Mouse (Mus musculus): Measurements from ENCODE around the gene Cwf19l1. TPM values are rescaled to one million over a fixed set of nuclear protein-coding genes. Genes with fewer than 3 reads are reported as not detected.

Gene Cwf19l1
- polyA plus RNA-seq, 1 experiment from 2014 or later, result 38.4 TPM

DNA sequence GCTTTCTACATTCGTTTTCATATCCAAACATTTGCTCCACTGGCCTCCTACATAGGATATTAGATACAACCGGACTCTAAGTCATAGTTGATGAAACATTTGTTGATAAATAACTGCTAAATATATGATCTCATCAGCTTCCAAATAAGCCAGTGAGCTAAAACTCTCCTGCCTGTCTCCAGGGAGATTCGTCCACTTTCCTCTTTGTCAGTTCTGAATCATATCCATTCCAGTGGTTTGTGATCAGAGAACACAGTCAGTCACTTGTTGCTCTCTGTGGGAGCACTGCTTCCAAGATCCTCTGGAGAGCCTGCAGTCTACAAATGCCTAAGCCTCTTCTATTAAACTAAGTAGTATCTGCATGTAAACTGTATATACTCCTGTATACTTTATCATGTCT is 75.5 kb downstream of the Cwf19l1 start:
- 88% methylated on average over 3 of the region's 3 CpGs for WGBS
- peaks cover 64% of the 10 kb centered on the region for H3K36me3 ChIP-seq (ENCODE audit: control insufficient read depth, insufficient read depth, low read length)
- ATAC-seq (ENCODE audit: low FRiP score, low TSS enrichment), result no peak

More for the DNA sequence above, 75.5 kb downstream of the Cwf19l1 start:
- Histone ChIP-seq H3K9me3 (ENCODE audit: control insufficient read depth, low read length) (no peaks in the 10 kb centered on the region), H3K27ac (replicated peaks; ENCODE audit: low read depth, low read length) (no peak overlapping the region), H3K4me2 (ENCODE audit: low read length) (no peak overlapping the region), H3K9ac (replicated peaks; ENCODE audit: low read length) (no peak overlapping the region), H3K27me3 (ENCODE audit: control insufficient read depth, insufficient read depth, low read length) (no peaks in the 10 kb centered on the region), H3K4me3 (replicated peaks; ENCODE audit: low read depth, low read length) (no peak overlapping the region), H3K4me1 (ENCODE audit: control insufficient read depth, insufficient read depth, low read length) (no peaks in the 10 kb centered on the region)
- no peak for DNase-seq

Other genes starting within 250 kb of the Cwf19l1 start
- 7.2 and 8.6 TPM in 2 replicates for gene Dnmbp, start 195.7 kb downstream of the Cwf19l1 start, polyA plus RNA-seq (2014; fragmentation: Nextera tagmentation; extraction: Ambion mirVana)
- gene Cpn1, start 149.3 kb downstream of the Cwf19l1 start, polyA plus RNA-seq (2014; fragmentation: Nextera tagmentation; extraction: Ambion mirVana), result 0.12 and 0.19 TPM in 2 replicates
- gene Cyp2c23, start 106.7 kb downstream of the Cwf19l1 start, polyA plus RNA-seq (2014; fragmentation: Nextera tagmentation; extraction: Ambion mirVana), result not detected in 2 replicates
- 15.1 and 16.3 TPM in 2 replicates for gene Erlin1, start 66.1 kb downstream of the Cwf19l1 start, polyA plus RNA-seq (2014; fragmentation: Nextera tagmentation; extraction: Ambion mirVana)
- 59.2 and 60.1 TPM in 2 replicates for gene Chuk, start 28.4 kb downstream of the Cwf19l1 start, polyA plus RNA-seq (2014; fragmentation: Nextera tagmentation; extraction: Ambion mirVana)
- 166 and 176 TPM in 2 replicates for gene Bloc1s2, start 10.6 kb upstream of the Cwf19l1 start, polyA plus RNA-seq (2014; fragmentation: Nextera tagmentation; extraction: Ambion mirVana)
- not detected in 2 replicates for gene Pkd2l1, start 56.6 kb upstream of the Cwf19l1 start, polyA plus RNA-seq (2014; fragmentation: Nextera tagmentation; extraction: Ambion mirVana)
- gene Scd3, start 67.4 kb upstream of the Cwf19l1 start, polyA plus RNA-seq (2014; fragmentation: Nextera tagmentation; extraction: Ambion mirVana), result 4.4 and 4.5 TPM in 2 replicates
- 194 and 281 TPM in 2 replicates for gene Scd2, start 157.8 kb upstream of the Cwf19l1 start, polyA plus RNA-seq (2014; fragmentation: Nextera tagmentation; extraction: Ambion mirVana)
- 0.11 and 0.19 TPM in 2 replicates for gene Scd4, start 197.2 kb upstream of the Cwf19l1 start, polyA plus RNA-seq (2014; fragmentation: Nextera tagmentation; extraction: Ambion mirVana)

All from midbrain, embryonic 14.5 days (tissue).